Mouse (Mus musculus) spleen, adult 2 months (tissue): ENCODE results near the gene Cdhr2.

Experiments
- CTCF ChIP-seq: fragments of 200-500 bp; IDR thresholded peaks from 2 replicates; pipeline ENCODE4 v1.5.1; 2011; ENCODE audit warnings: mild to moderate bottlenecking, inconsistent platforms; ENCODE audit not compliant: insufficient read depth, insufficient read length, insufficient replicate concordance; ENCODE audit errors: extremely low read depth
- POLR2A ChIP-seq: fragments of 200-500 bp; IDR thresholded peaks from 2 replicates; pipeline ENCODE4 v1.6.1; 2011; ENCODE audit warnings: low read depth, low read length, inconsistent platforms

DNA sequence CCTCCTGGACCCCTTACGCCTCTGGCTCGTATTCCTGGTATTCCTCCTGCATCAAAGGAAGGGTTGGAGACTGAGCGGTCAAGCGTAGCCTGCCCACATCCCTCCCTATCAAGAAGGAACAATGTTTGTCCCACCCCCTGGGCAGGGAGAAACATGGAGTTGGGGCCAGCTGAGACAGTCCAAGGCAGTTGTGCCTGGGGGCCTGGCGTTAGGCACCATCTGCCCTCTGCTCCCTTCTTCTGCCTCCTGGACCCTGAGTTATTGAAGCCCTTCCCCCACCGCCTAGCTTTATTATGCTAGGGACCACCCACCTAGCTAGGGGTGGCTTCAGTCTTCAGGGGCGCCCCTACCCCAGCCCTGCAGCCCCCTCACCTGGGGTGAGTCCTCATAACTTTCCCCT is 58.2 kb downstream of the Cdhr2 start:
- TF ChIP-seq CTCF, result no peak
- TF ChIP-seq POLR2A, result no peak
